Mouse (Mus musculus) heart, embryonic 13.5 days (tissue): Measurements from ENCODE around the gene Clec10a. TPM values are rescaled to one million over a fixed set of nuclear protein-coding genes. Genes with fewer than 3 reads are reported as not detected.
"Not testable (repeated sequence)": the region's sequence is repeated elsewhere in the genome, so short reads cannot be mapped to it uniquely, and the experiment has no call there.

Experiments used
- ATAC-seq: fragments of 200-750 bp; cut with Nextera tagmentation; 2 replicates; pipeline ENCODE4 v1.8.0; 2017; ENCODE audit warnings: moderate TSS enrichment; ENCODE audit not compliant: insufficient number of reproducible peaks, low FRiP score, low TSS enrichment; ENCODE audit errors: extremely low read depth
- H3K27ac ChIP-seq: fragments of 300-500 bp; sonication (generic); replicated peaks from 2 replicates; pipeline ENCODE4 v1.5.1; 2015; ENCODE audit warnings: moderate library complexity, mild to moderate bottlenecking, inconsistent platforms
- H3K27me3 ChIP-seq: fragments of 300-500 bp; sonication (generic); replicated peaks from 2 replicates; pipeline ENCODE4 v1.6.1; 2015; ENCODE audit warnings: mild to moderate bottlenecking, inconsistent platforms
- H3K36me3 ChIP-seq: fragments of 300-500 bp; sonication (generic); 2 replicates; pipeline ENCODE4 v1.6.1; 2015; ENCODE audit warnings: mild to moderate bottlenecking, inconsistent platforms
- H3K4me1 ChIP-seq: fragments of 300-500 bp; sonication (generic); 2 replicates; pipeline ENCODE4 v1.6.1; 2015; ENCODE audit warnings: inconsistent platforms
- H3K4me2 ChIP-seq: fragments of 300-500 bp; sonication (generic); 2 replicates; pipeline ENCODE4 v1.6.1; 2015; ENCODE audit warnings: inconsistent platforms, mild to moderate bottlenecking, moderate library complexity
- H3K4me3 ChIP-seq: fragments of 300-500 bp; sonication (generic); 2 replicates; pipeline ENCODE4 v1.5.1; 2015; ENCODE audit warnings: moderate library complexity, mild to moderate bottlenecking, inconsistent platforms
- H3K9ac ChIP-seq: fragments of 300-500 bp; sonication (generic); 2 replicates; pipeline ENCODE4 v1.6.1; 2015; ENCODE audit warnings: inconsistent platforms, mild to moderate bottlenecking, moderate library complexity
- H3K9me3 ChIP-seq: fragments of 300-500 bp; sonication (generic); 2 replicates; pipeline ENCODE4 v1.6.1; 2016; ENCODE audit warnings: inconsistent platforms
- WGBS: fragments of 180-500 bp; shearing (Covaris S2); methylation state at CpG from one replicate; pipeline ENCODE4 v1.1.7; 2015; ENCODE audit warnings: mixed read lengths; 5-methylcytosine and 5-hydroxymethylcytosine counted together
- polyA plus RNA-seq: library from polyadenylated mRNA; unstranded; fragments of >200 nt; fragmentation: Nextera tagmentation; extraction: Ambion mirVana; gene quantifications from 2 replicates; pipeline ENCODE4 v1.2.1, GENCODE M21; 2015

The Clec10a gene
- polyA plus RNA-seq, 1 experiment from 2014 or later, result 0.43 TPM

- Histone ChIP-seq H3K9ac (no peak overlapping the region), H3K27me3 (peaks cover 15% of the 10 kb centered on the region), H3K27ac (no peak overlapping the region), H3K4me2 (no peak overlapping the region), H3K36me3 (no peaks in the 10 kb centered on the region), H3K9me3 (no peaks in the 10 kb centered on the region), H3K4me3 (no peak overlapping the region), H3K4me1 (no peaks in the 10 kb centered on the region)
- 62% methylated on average over 16 of the region's 16 CpGs for WGBS
- no peak for ATAC-seq
Observed at GRCm38 (mm10) chr11:70165972-70166921, 10.2 kb downstream of the Clec10a start.

DNA sequence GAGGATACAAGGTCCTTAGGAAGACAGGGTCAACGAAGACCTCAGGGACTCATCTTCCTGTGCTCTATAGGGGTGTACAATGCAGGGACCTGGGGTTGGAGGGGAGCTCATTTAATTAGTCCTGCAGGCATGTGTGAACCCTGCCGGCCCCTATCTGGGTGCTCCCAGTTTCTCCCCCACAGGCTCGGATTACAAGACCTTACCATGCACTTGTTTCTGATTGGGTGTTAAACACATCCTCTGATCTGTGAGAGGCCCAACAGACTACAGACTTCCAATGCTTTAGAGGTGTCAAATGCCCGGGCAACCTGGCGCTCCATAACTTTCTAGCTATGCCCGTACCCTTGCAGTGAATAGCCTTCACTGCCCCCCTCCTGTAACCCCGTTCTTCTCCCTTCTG lies 12.1 kb downstream of the Clec10a start:
- Histone ChIP-seq H3K9me3 (no peaks in the 10 kb centered on the region), H3K27ac (no peak overlapping the region), H3K4me2 (no peak overlapping the region), H3K9ac (no peak overlapping the region), H3K27me3 (peaks cover 13% of the 10 kb centered on the region), H3K4me3 (no peak overlapping the region), H3K4me1 (no peaks in the 10 kb centered on the region), H3K36me3 (no peaks in the 10 kb centered on the region)
- ATAC-seq, result no peak
- WGBS, result 43% methylated on average over 7 of the region's 7 CpGs

GRCm38 (mm10) chr11:70169471-70169870 lies 13.5 kb downstream of the Clec10a start:
- H3K4me1 ChIP-seq, H3K9ac ChIP-seq, H3K36me3 ChIP-seq, H3K4me3 ChIP-seq, H3K27ac ChIP-seq, ATAC-seq, H3K27me3 ChIP-seq, H3K4me2 ChIP-seq, H3K9me3 ChIP-seq: not testable (repeated sequence)
- WGBS, result 88% methylated on average over 7 of the region's 7 CpGs

DNA sequence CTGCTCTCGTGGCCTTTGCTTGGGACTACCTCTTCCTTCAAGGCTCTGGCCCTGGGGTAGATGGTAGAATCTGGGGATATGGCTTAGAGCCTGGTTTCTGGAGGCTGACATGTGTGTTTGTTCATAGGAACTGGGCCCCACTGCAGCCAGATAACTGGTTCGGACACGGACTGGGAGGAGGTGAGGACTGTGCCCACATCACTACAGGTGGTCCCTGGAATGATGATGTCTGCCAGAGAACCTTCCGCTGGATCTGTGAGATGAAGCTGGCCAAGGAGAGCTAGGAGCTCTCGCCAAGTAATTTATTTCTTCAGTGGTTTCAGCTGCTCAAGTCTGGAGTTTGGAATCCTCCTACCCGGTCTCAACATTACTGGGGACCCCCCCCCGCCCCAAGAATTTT lies 14.3 kb downstream of the Clec10a start:
- no peak overlapping the region for H3K27ac ChIP-seq
- H3K9ac ChIP-seq, result no peak overlapping the region
- no peak overlapping the region for H3K4me2 ChIP-seq
- H3K4me1 ChIP-seq, result no peaks in the 10 kb centered on the region
- H3K27me3 ChIP-seq, result peaks cover 4% of the 10 kb centered on the region
- no peaks in the 10 kb centered on the region for H3K9me3 ChIP-seq
- H3K36me3 ChIP-seq, result no peaks in the 10 kb centered on the region
- ATAC-seq, result no peak
- WGBS, result 76% methylated on average over 7 of the region's 7 CpGs
- no peak overlapping the region for H3K4me3 ChIP-seq

DNA sequence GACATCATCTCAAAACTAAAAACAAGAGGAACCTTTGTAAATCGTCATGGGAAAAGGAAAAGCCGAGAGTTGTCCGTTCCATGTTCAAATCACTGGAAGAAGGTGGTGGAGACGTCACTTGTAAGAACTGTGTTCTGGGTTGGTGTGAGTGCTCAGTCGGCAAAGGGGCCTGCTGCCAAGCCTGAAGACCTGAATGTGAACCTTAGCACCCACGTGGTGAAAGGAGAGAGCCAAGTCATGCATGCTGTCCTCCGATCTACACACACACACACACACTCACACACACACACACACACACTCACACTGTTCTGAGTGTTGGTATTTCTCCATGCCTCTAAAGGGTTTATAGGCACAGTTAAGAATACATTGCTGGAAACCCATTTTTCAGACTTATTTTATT lies 15.2 kb downstream of the Clec10a start:
- no peak for ATAC-seq
- H3K4me3 ChIP-seq, result no peak overlapping the region
- 69% methylated on average over 7 of the region's 7 CpGs for WGBS
- H3K36me3 ChIP-seq, result no peaks in the 10 kb centered on the region
- peaks cover 4% of the 10 kb centered on the region; the same call in 1 of the 2 replicates for H3K27me3 ChIP-seq
- H3K4me1 ChIP-seq, result no peaks in the 10 kb centered on the region
- no peak overlapping the region for H3K4me2 ChIP-seq
- H3K9me3 ChIP-seq, result 0 out of 2 replicates have a peak, but pooled peaks cover 3% of the 10 kb centered on the region
- H3K27ac ChIP-seq, result no peak overlapping the region
- H3K9ac ChIP-seq, result no peak overlapping the region

- Histone ChIP-seq H3K9me3 (0 out of 2 replicates have a peak, but pooled peaks cover 3% of the 10 kb centered on the region), H3K27ac (no peak overlapping the region), H3K36me3 (no peaks in the 10 kb centered on the region), H3K4me2 (no peak overlapping the region), H3K9ac (no peak overlapping the region), H3K4me1 (no peaks in the 10 kb centered on the region), H3K4me3 (no peak overlapping the region), H3K27me3 (peaks cover 4% of the 10 kb centered on the region; the same call in 1 of the 2 replicates)
- ATAC-seq, result no peak
- WGBS, result 41% methylated on average over 3 of the region's 3 CpGs
Observed at GRCm38 (mm10) chr11:70171847-70172246, 15.8 kb downstream of the Clec10a start.

DNA sequence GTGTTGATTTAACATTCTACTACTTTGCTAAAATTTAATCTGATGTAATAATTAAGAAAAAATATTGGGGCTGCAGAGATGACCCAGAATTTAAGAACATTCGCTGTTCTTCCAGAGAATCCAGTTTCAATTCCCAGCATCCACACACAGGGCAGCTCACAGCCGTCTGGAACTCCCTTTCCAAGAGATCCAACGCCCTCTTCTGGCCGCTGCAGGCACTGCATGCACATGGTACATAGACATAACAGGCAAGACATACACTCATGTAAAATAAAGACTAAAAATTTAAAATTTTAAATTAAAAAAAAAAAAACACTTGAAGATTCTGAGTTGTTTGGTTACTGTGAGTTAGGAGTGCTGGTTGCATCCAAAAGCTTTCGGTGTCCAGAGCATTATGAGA lies 16.3 kb downstream of the Clec10a start:
- peaks cover 4% of the 10 kb centered on the region; the same call in 1 of the 2 replicates for H3K27me3 ChIP-seq
- no peak overlapping the region for H3K9ac ChIP-seq
- H3K9me3 ChIP-seq, result 0 out of 2 replicates have a peak, but pooled peaks cover 3% of the 10 kb centered on the region
- H3K27ac ChIP-seq, result no peak overlapping the region
- no peak overlapping the region for H3K4me3 ChIP-seq
- H3K4me2 ChIP-seq, result no peak overlapping the region
- ATAC-seq, result no peak
- H3K36me3 ChIP-seq, result no peaks in the 10 kb centered on the region
- 45% methylated on average over 5 of the region's 5 CpGs for WGBS
- no peaks in the 10 kb centered on the region for H3K4me1 ChIP-seq

DNA sequence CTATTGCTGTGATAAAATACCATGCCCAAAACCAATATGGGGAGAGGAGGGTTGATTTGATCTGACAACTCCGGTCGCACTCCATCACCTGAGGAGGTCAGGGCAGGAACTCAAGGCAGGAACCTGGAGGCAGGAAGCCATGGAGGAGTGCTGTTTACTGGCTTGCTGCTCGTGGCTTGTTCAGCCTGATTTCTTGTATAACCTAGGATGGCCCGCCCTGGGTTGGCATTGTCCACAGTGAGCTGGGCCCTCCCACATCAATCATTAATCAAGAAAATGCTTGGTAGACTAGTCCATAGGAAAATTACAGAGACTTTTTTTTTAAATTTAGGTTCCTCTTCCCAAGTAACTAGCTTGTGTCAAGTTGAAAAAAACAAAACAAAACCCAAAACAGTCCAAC lies 18.5 kb downstream of the Clec10a start:
- Histone ChIP-seq H3K27ac (no peak overlapping the region), H3K36me3 (no peaks in the 10 kb centered on the region), H3K9ac (no peak overlapping the region), H3K4me1 (no peaks in the 10 kb centered on the region), H3K4me2 (no peak overlapping the region), H3K27me3 (no peaks in the 10 kb centered on the region), H3K9me3 (0 out of 2 replicates have a peak, but pooled peaks cover 3% of the 10 kb centered on the region), H3K4me3 (no peak overlapping the region)
- ATAC-seq, result no peak
- WGBS, result 70% methylated on average over 4 of the region's 4 CpGs

DNA sequence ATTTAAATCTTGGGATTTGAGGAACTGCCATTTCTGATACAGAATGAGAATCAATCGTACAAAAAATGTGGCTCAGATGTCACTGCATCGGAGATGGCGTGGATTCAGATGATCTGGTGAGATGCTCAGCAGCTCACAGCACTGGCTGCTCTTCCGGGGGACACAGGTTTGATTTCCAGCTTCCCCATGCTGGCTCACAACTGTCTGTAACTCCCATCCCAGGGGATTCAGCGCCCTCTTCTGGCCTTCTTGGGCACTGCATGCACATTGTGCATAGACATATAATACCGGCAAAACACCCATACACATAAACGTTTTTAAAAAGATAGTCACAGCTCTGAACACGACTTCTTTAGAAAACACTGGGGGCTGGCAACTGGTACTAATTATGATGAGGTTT lies 21.6 kb downstream of the Clec10a start:
- Histone ChIP-seq H3K4me3 (no peak overlapping the region), H3K36me3 (no peaks in the 10 kb centered on the region), H3K4me1 (no peaks in the 10 kb centered on the region), H3K9ac (no peak overlapping the region), H3K4me2 (no peak overlapping the region), H3K9me3 (0 out of 2 replicates have a peak, but pooled peaks cover 3% of the 10 kb centered on the region), H3K27ac (no peak overlapping the region), H3K27me3 (no peaks in the 10 kb centered on the region; the same call in 1 of the 2 replicates)
- WGBS, result 71% methylated on average over 8 of the region's 8 CpGs
- no peak for ATAC-seq

DNA sequence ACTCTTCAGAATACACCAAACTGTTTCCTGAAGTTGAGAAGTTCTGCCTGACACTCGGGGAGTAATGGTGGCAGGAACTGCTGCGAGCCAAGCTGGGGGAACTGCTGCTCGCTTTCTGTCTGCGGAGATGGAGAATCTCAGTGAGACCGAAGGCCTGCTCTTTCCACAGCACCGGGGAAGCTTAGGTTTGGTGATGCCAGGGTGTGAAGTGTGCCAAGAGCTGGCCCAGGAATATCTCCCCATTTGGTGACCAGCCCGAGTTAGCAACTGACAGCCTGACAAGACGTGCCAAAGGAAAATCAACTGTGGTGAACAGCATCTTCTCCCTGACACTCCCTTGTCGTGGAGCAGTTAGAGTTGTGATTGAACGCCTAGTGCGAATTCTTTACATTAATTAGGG lies 22.3 kb downstream of the Clec10a start:
- WGBS, result 76% methylated on average over 11 of the region's 11 CpGs
- no peak overlapping the region for H3K9ac ChIP-seq
- H3K9me3 ChIP-seq, result 0 out of 2 replicates have a peak, but pooled peaks cover 3% of the 10 kb centered on the region
- no peak overlapping the region for H3K4me3 ChIP-seq
- H3K4me2 ChIP-seq, result no peak overlapping the region
- H3K36me3 ChIP-seq, result no peaks in the 10 kb centered on the region
- ATAC-seq, result no peak
- no peaks in the 10 kb centered on the region for H3K4me1 ChIP-seq
- no peaks in the 10 kb centered on the region; the same call in 1 of the 2 replicates for H3K27me3 ChIP-seq
- no peak overlapping the region for H3K27ac ChIP-seq

GRCm38 (mm10) chr11:70178756-70179155 lies 22.8 kb downstream of the Clec10a start:
- ATAC-seq, result no peak
- Histone ChIP-seq H3K36me3 (no peaks in the 10 kb centered on the region), H3K27me3 (no peaks in the 10 kb centered on the region; the same call in 1 of the 2 replicates), H3K27ac (no peak overlapping the region), H3K4me1 (no peaks in the 10 kb centered on the region), H3K9me3 (0 out of 2 replicates have a peak, but pooled peaks cover 3% of the 10 kb centered on the region), H3K4me3 (no peak overlapping the region), H3K4me2 (no peak overlapping the region), H3K9ac (no peak overlapping the region)
- 68% methylated on average over 11 of the region's 11 CpGs for WGBS
